Mouse (Mus musculus): Measurements from ENCODE around the gene Tsc2.

- TF ChIP-seq POLR2A (IDR thresholded peaks at IDR 0.05; ENCODE audit: insufficient read depth, low read depth, low read length): no peak
- TF ChIP-seq EP300 (IDR thresholded peaks at IDR 0.05; ENCODE audit: insufficient read depth, low read depth, low read length): no peak
- TF ChIP-seq CTCF (IDR thresholded peaks at IDR 0.05): no peak
Observed at GRCm38 (mm10) chr17:24559146-24559545, 73.3 kb downstream of the Tsc2 start.
